Mouse (Mus musculus): ENCODE measurements around the gene Gnb1. TPM values are rescaled to one million over a fixed set of nuclear protein-coding genes. Genes with fewer than 3 reads are reported as not detected.

Gene Gnb1
- total RNA-seq, 2 experiments from 2014 or later: 166 to 196 TPM

GRCm38 (mm10) chr4:155601091-155601996, 110.2 kb downstream of the Gnb1 start, which contains the start of gene Slc35e2:
Gene Slc35e2, plus strand, starts transcription at chr4:155601416.
- peak; percentile 83 for DNase-seq (ENCODE audit: low spot score)
- intact Hi-C loops (cut with DNase I): no loop called here

DNA sequence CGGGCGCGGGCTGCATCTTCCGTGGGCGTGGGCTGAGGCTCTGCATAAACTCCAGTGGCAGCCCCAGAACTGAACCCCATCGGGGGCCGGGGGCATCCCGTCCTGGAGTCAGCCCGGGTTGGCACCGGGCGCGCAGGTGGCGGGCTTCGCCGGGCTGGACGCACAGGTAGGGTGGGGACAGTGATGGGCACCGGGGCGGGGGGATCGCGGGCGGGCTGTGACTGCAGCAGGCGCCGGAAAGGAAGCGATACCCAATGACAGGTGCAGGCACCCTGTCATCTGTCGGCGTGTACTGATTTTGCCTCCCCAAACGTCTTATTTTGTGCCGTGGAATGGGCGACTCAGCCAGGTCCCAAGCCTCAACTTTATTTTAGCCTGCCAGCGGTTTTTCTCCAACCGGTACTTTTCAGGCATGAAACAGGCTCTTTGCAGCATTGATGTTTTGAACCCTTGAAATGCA, 110.9 kb downstream of the Gnb1 start:
- intact Hi-C loops (cut with DNase I): no loop called here
- DNase-seq (ENCODE audit: low spot score): no peak

DNA sequence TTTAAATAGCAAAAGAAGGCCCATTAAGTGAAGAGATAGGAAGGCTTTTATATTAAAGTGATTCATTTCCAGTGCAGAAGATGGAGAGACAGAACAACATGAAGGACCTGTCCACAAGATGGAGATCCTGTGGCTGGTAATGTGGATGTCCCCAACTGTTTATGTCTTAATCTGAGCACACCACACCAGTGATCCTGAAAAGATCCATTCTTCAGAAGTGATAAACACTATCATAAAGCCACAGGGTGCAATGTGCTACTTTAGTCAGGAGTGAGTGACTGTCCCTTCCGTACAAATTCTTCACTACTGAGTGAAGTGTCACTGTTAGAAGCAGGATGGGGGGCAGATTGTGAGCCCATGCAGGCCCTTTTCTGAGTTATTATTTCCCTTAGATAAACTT, 111.6 kb downstream of the Gnb1 start:
- intact Hi-C loops (cut with DNase I): no loop called here
- no peak for DNase-seq (ENCODE audit: low spot score)

DNA sequence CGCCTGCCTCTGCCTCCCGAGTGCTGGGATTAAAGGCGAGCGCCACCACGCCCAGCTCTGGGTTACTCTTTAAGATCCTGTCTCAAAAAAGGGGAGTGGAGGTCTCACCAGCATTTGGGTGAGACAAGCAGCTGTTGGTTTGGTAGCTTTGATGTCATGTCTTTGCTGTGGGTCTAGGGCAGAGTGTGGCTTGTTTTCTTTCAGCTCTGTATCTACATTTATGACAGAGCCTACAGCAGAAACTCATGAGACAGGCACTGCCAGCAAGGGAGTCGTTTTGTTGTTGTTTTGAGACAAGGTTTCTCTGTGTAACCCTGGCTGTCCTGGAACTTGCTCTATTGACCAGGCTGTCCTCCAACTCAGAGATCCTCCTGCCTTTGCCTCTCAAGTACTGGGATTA, 112.6 kb downstream of the Gnb1 start:
- intact Hi-C loops (cut with DNase I): no loop called here
- no peak for DNase-seq (ENCODE audit: low spot score)

DNA sequence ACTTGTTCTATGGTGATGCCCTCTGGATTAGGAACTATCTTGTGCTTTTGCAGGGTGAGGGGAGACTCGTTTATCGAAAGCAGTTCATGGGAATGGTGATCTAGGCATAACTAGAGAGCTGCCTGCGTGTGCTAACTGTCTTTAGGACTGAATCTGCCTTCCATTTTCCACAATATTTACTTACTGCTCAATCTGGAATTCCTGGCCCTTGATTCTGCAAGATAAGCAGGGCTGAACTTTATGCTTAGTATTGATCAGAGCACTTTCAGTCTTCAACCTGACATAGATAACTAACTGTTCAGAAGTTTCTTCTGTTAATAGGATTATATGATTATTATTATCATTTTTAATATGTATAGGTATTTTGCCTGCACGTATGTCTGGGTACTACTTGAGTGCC, 114.0 kb downstream of the Gnb1 start:
- no peak for DNase-seq (ENCODE audit: low spot score)
- intact Hi-C loops (cut with DNase I): no loop called here

- DNase-seq (ENCODE audit: low spot score): no peak
- intact Hi-C loops (cut with DNase I): no loop called here
Observed at GRCm38 (mm10) chr4:155606825-155607224, 115.7 kb downstream of the Gnb1 start.

Other genes starting within 250 kb of the Gnb1 start
- gene Faap20, start 241.6 kb upstream of the Gnb1 start, total RNA-seq (2021): 10 to 100 TPM; 13.5 to 15.5 TPM
- 1 to 10 TPM; 1.7 to 2.3 TPM for gene Prkcz, start 130.0 kb upstream of the Gnb1 start, total RNA-seq (2021)
- gene Gabrd, start 93.2 kb upstream of the Gnb1 start, total RNA-seq (2021): not detected
- under 1 TPM in 1 of 2 experiments, not detected in 1; 0.36 TPM for gene Cfap74, start 82.2 kb upstream of the Gnb1 start, total RNA-seq (2021)
- 1 to 10 TPM; 7.1 to 8.1 TPM for gene Tmem52, start 22.2 kb upstream of the Gnb1 start, total RNA-seq (2021)
- gene Nadk, start 71.0 kb downstream of the Gnb1 start, total RNA-seq (2021): 10 to 100 TPM; 36.6 to 37.3 TPM
- 1 to 10 TPM; 7.8 to 7.9 TPM for gene Slc35e2, start 110.1 kb downstream of the Gnb1 start, total RNA-seq (2021)
- gene Cdk11b, start 133.5 kb downstream of the Gnb1 start, total RNA-seq (2021): 10 to 100 TPM; 29.2 to 30.3 TPM
- not detected for gene Gm10563, start 154.0 kb downstream of the Gnb1 start, total RNA-seq (2021)
- gene Mmp23, start 162.0 kb downstream of the Gnb1 start, total RNA-seq (2021): 1 to 10 TPM; 8.5 to 8.6 TPM
- gene Mib2, start 177.8 kb downstream of the Gnb1 start, total RNA-seq (2021): 10 to 100 TPM; 23.0 to 28.0 TPM
- 1 to 10 TPM; 1.2 TPM for gene Fndc10, start 203.0 kb downstream of the Gnb1 start, total RNA-seq (2021)
- 10 to 100 TPM; 41.8 to 44.6 TPM for gene Ssu72, start 213.4 kb downstream of the Gnb1 start, total RNA-seq (2021)
- gene Tmem240, start 243.4 kb downstream of the Gnb1 start, total RNA-seq (2021): under 1 TPM; 0.60 to 0.87 TPM

Data from heart, postnatal 25 days (tissue).